Mouse (Mus musculus) heart, adult 9 months (tissue): ENCODE results near the gene Irf2.
A peak's percentile ranks its signal among the peaks of the same experiment; 100 is the strongest.

Experiments used
- DNase-seq, 2 experiments: peaks; one replicate each; pipeline ENCODE4 v3.0.0; 2022; ENCODE audit warnings: low spot score in 2 of 2

Irf2 gene

DNA sequence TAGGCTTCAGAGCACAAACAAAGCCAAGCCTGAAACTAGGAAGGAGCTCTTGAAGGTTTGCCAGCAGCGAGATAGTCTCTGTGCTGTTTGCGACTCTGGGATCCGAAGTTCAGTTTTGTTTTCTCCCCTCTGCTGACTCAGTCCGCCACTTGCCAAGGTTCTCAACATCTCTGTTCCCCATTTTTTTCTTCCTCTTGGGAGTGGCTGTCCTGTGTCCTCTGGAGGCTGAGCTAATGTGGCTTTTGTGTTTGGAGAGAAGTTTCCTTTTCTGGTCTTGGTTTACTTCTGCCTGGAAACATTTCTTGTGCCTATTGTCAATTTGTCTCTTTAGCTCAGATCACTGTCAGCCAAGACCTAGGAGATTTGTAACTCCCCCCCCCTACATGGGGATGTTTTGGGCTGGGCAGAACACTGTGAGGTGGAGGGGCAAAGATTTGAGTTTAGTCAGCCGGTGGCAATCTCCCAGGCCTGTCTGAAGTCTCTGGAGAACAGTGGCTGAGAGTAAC, 103.2 kb downstream of the Irf2 start:
- DNase-seq, result peak; percentile 86 to 89

DNA sequence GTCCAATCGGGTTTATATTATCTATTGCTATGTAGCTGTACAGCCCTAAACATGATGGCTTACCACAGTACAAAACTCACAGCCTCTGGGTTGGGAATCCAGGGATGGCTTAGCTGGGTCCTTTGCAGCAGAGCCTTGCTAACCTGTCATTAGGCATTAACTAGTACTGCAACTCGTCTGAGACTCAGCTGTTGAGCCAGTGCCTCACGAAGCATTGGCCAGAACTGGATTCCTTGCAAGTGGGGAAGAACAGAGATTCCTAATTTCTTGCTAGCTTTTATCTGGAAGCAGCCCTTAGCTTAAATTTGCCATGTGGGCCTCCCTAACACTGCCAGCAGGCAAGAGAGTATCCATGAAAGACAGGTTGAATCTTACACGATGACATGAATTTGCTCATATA, 104.3 kb downstream of the Irf2 start:
- DNase-seq, result no peak

DNA sequence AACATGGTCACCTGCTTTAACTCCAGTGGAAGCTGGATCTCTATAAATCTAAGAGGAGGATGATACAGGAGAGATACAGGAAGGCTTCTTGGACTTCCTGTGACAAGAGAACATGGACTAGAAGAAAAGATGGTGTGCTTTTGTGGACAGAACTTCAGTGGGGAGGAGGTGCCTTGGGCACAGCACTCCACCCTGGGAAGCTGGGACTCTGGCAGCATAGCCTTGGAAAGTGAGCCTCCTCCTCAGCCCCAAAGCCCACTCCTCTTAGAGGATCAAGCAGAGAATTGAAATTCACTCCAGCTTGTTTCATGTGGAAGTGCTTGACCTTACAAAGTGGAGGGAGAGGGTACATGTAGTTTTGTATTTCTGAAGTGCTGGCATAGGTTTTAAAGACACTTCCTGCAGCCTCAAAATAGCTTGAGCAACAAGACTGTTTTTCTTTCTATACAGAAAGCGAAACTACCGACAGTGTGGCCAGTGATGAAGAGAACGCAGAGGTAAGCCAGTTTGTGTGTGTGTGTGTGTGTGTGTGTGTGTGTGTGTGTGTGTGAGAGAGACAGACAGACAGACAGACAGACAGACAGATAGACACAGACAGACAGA, 104.9 kb downstream of the Irf2 start:
- peak in 1 of 2 experiments; percentile 47 for DNase-seq

GRCm38 (mm10) chr8:46844974-46845774, 105.6 kb downstream of the Irf2 start:
- DNase-seq, result peak; percentile 78 to 88

- DNase-seq, result no peak
Measured at GRCm38 (mm10) chr8:46845891-46846290, 106.4 kb downstream of the Irf2 start.

- no peak for DNase-seq
Measured at GRCm38 (mm10) chr8:46846893-46847292, 107.4 kb downstream of the Irf2 start.

DNA sequence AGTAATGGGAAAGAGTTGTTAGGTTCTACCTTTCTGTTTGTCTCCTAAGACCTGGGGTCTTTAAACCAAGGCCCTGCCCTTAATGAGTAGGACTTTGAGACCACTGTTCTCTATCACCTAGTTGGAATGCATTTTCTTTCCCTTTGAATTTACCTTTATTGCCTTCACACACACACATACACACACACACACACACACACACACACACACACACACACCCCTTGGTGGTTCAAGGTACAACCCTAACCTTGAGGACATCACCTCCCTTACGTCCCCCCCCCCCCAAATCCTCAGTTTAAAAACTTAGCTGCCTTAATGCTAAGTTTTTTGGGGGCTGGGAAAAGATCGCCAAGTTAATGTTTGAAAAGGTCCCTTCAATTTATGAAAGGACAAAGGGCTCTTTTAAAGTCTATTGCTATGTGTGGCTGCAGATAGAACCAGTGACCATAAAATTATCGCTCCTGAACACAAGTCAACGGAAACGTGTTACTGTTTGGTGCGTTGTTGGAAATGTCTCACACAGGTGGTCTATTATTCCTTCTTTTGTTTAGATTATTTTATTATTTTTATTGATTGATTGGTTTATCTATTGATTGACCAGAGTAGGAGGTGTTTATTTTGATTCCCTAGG, 108.6 kb downstream of the Irf2 start:
- no peak for DNase-seq

- DNase-seq, result no peak
Measured at GRCm38 (mm10) chr8:46848931-46849330, 109.4 kb downstream of the Irf2 start.

GRCm38 (mm10) chr8:46849458-46849857, 109.9 kb downstream of the Irf2 start:
- no peak for DNase-seq

GRCm38 (mm10) chr8:46850258-46850897, 110.8 kb downstream of the Irf2 start:
- peak; percentile 40 to 72 for DNase-seq

DNA sequence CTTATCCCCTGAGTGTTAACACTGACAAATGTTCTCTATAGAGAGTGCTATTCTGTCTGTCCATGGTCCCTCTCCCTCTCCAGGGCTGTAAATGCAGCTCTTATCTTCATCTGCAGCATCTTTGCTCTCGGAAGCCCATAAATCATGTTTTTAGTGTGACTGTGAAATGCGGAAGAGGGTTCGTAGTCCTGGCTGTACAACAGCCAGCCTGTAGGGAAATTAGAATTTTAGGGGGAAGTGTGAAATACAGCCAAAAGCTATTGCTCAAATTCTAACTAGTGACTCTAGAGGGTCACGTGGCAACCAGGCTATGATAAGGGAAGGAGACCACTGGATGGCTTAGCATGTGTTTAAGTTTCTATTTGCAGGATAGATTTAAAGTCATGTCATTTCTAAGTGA, 112.0 kb downstream of the Irf2 start:
- DNase-seq, result peak in 1 of 2 experiments; percentile 66

- peak in 1 of 2 experiments; percentile 60 for DNase-seq
Measured at GRCm38 (mm10) chr8:46852377-46852776, 112.8 kb downstream of the Irf2 start.

- no peak for DNase-seq
Measured at GRCm38 (mm10) chr8:46859164-46859846, 119.8 kb downstream of the Irf2 start.

GRCm38 (mm10) chr8:46859847-46860167, 120.3 kb downstream of the Irf2 start:
- no peak for DNase-seq

DNA sequence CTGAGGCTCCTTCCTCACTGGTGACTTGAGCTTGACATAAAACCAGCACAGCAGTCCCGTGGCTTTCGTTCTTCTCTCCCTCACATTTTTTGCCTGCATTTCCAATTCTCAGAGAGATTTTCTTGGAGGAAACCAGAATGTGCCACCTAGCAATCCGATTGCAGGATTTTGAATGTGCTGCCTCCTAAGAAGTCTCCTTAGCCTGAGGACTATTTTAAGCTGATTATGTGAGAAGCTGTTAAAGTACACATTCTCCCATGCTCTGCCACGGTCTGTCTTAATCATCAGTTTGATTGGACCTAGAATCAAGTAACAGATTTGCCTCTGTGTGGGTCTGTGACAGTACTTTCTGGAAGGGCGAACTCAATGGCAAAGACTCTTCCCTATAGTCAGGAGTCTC, 123.0 kb downstream of the Irf2 start:
- no peak for DNase-seq

DNA sequence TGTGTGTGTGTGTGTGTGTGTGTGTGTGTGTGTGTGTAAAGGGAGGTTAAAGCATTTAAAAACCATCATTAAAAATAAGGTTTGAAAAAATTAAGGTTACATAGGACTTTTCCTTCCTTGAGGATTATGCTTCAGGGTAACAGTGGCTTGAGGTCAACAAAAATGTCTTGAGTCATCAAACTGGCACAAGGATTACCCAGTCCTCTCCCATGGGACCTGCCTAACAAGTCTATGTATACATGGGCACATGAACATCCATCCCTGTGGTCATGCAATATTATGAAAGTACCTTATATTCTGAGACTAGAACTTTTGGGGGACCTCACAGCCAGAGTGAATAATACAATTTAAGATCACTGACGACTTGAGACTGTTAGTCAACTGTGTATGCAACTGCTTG, 125.9 kb downstream of the Irf2 start:
- no peak for DNase-seq

DNA sequence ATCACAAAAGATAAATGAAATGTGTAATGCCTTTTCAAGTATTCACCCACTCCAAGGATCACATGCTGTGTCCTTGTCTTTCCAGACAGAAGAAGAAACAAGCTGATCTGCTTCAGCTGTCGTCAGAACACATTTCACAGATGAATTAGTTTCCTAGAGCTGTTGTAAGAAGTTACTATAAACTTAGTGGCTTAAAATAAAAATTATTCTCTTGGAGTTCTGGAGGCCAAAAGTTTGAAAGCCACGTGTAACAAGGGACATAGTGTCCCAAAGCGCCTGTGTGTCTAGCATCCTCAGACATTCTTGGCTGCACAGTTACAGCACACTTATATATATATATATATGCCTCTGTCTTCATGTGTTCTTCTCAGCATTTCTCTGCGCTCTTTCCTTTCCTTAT, 127.9 kb downstream of the Irf2 start:
- DNase-seq, result no peak

- DNase-seq, result peak; percentile 86 to 88
Measured at GRCm38 (mm10) chr8:46868346-46869065, 129.0 kb downstream of the Irf2 start.

DNA sequence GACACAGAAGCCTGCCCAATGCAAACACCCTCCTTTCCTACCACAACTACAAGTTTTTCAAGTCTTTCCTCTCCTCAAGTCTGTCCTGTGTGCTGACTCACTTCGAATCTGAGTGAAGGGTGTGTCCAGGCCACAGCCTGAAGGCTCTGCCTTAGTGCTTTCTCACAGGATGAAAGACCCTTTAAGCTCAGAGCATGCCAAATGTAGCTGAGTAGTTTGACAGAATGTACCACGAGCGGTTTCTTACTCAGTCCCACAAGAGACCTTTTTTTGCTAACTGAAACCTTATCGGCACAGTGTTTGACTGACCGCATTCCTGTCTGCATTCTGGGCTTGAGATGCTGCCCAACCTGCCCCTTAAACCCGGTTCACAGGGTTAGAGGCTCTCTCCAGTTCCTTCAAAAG, 130.0 kb downstream of the Irf2 start:
- DNase-seq, result no peak

GRCm38 (mm10) chr8:46871086-46871485, 131.6 kb downstream of the Irf2 start:
- DNase-seq, result no peak
